Mouse (Mus musculus) left cerebral cortex, adult 18-20 months (tissue): ENCODE data around the gene Defb21. TPM values are rescaled to one million over a fixed set of nuclear protein-coding genes. Genes with fewer than 3 reads are reported as not detected.

Experiments
- DNase-seq, 2 experiments: peaks; one replicate each; pipeline ENCODE4 v3.0.0; 2021 to 2022; ENCODE audit warnings: low spot score in 2 of 2, mixed read lengths in 1 of 2
- long read RNA-seq, 2 experiments: library from polyadenylated mRNA; stranded (forward); transcript quantifications; one replicate each; pipeline ENCODE4 v2.0.0; 2021
- total RNA-seq, 2 experiments: library from RNA; stranded (reverse); gene quantifications; 2 replicates each; pipeline ENCODE4 v1.2.3; 2021

The Defb21 gene
- total RNA-seq = not detected
- long read RNA-seq, experiment 1 = 0 reads
- long read RNA-seq, experiment 2 = 0 reads

DNA sequence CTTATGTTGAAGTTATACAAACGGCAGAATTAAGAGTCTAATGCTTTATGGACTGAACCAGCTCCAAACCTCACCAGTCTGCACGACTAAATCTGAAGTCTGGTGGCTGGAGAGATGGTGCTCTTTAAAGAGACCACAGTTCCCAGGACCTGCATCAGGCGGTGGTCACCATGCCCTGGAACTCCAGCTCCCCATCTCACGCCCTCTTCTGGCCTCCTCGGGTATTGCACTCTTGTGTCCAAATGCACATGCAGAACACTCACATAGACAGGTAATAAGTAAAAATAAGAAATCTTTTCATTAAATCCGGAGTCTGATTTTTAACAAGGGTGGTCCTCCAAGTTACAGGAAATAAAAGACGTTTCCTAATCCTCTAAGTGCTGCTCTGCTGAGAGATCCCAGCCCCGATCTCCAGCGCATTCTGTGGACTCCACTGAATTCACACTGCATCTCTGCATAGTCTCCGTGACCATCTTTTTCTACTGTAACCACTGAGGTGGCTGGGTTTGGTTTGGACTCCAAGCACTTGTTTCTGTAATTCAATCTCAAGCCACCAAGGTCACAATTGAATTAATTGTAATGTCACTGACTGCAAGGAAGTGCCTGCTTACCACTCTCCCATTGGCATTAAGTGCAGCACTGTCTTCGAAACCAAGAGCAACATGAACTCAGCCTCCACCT, at the start of gene Defb21:
Defb21 (plus strand) TSS at position 631 of the 681 bp plus-strand sequence.
- DNase-seq = no peak

DNA sequence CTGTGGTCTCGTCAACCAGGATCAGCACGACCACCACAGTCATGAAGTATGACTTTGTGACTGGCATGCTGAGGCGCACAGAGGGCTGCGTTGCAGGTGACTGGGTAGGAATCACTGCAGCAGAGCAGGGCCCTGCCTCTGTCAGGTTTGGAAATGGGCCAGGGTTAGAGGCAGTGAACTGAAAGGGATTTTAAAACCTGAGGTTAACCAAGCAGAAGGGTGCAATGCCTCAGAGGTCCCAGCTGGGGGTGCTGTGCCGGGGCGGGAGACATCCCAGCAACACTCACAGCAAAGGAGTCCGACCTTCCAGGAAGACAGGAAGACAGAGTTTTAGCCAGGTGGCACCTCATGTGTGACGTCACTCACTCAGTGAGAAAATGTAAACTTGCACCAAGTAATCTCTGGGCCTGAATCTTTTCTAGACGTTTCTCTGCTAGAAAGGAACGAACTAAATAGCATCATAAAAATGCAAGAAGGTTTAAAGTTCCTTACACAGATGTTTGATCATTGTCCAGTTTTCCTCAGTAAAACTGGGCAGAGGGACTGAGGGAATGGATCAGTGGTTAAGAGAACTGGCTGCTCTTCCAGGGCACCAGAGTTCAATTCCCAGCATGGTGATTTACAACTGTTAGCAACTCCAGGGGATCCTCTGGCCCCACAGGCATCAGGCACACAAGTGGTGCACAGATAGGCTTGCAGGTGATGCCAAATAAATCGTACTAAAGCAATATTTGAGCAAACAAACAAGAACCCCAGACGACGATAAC, 32.4 kb upstream of the Defb21 start, which contains the start of gene Defb29:
Defb29 (minus strand) TSS at position 155 of the 767 bp plus-strand sequence.
- DNase-seq = no peak

DNA sequence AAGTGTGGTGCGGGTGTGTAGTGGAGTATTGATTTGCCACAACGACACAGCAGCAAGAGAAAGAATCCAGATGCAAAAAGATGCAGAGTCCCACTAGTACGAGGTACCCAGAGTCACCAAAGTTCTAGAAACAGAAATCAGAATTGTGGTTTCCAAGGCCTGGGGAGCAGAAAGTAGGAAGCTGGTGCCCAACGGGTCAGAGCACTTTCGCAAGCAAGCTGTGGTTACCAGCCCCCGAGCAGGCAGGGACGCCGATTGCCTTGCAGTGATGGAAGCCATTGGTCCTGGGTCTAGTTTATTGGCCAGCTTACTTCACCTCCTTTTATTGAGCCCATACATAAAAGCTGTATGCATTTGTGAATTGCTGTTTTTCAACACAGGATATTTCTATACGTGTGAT, 30.6 kb upstream of the Defb21 start:
- DNase-seq = no peak

DNA sequence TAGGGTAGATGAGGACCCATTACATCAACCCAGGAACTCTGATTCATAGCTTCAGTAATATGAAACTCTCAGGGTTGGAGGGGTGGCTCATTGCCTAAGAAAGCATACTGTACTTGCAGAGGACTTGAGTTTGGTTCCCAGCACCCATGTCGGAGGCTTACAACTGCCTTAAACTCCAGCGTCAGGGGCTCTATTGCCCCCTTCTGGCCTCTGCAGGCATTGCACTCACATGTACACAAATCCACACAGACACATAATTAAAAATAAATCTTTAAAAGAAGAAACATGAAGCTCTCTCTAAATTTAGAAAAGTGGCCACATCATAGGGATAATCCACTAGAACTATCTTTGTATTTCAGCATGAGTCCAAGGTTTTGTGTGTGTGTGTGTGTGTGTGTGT, 29.6 kb upstream of the Defb21 start:
- DNase-seq = no peak

DNA sequence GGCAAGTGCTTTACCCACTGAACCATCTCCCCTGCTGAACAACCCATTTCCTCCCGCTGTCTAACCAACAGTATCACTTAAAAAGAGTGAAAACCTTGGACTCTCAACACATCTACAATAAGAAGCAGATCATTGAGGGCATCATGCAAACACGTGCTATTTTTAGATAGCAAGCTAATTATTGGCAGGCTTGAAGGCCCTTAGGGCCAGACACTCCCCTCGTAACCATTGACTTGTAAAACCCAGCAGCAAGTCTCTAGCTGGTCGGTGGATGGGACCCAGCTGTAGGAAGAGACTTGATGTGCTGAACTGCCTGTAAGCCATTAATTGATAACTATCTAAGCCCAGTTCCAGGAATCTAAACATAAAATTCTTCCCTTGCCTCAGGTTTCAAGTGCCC, 29.1 kb upstream of the Defb21 start:
- no peak for DNase-seq

DNA sequence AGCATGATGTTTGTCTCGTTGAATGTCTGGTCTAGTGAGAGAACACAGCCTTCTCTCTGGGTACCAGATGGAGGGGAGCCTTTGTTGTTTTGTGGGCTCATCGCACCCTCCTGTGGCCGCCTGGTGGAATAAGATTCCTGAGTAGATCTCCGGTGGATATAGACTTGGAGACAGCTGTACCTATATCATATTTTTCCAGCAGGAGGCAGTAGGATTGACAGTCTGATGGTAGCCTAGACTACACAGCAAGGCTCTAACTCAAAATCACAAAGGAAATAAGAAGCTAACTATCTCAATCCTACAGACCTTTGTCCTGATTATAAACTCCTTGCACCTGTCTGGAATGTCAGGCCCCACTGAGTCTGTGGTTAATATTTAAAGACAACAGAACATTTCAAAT, 27.9 kb upstream of the Defb21 start:
- DNase-seq = peak; percentile 47 to 69

DNA sequence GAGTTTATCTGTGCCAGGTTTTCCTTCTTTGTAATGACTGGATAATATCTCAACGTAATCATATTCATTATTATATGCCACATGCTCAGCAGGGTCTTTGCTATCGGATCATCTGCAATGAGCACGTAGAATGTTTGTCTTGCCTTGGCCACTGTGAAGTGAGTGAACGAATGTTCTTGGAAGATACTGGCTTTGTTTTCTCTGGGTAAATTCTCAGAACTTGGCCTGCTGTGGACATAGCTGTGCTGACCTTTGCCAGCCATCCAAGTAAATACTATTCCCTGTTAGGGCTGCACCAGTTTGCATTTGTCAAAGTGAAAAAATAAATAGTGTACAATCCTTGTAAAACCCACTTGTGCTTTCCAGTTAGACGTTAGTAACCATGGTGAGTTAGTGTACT, 24.4 kb upstream of the Defb21 start:
- no peak for DNase-seq

DNA sequence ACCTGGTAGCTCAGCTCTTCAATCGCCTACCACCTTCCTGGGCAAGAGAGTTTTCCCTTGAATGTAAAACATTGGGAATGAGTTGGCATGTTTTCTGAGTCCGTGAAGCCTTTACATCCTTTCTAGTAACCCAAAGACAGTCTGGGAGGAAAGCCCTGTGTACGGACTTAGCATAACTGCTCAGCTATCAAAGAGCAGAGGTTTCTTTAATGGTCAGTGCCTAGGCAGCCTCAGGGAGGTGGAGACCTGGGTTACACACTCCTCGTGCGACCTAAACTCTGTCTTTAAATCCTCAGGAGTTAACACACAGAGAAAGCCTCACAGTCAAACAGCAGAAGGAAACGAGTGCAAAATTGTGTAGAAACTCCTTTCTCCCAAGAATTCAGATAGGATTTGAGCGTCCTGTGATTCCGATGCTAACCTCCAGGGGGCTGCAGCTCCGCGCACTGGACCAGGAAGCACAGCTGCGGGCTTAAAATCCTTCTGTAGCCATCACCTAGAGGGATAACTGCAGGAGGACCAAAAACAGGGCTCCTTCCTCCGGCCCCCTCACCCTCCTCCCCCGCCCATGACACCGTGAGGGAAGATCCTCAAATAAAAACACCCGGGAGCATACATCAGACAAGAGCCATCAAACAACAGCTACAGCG, 18.6 kb upstream of the Defb21 start:
- peak; percentile 75 to 78 for DNase-seq

DNA sequence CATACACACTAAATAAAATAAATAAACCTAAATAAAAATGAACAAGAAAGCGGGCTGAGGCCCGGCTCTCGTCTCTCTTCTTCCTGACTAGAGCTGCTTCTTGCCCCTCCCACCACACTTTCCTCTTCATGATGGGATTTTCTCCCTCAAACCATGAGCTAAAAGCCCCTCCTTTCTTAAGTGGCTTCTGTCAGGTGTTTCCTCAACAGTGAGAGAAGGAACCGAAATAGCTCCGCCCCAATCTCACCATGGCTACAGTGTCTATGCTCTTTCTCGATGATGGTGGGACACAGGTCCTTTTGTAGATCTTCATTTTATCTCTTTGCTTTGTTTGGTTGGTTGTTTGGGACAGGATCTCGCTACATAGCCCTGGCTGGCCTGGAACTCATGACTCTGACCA, 15.9 kb upstream of the Defb21 start:
- no peak for DNase-seq

DNA sequence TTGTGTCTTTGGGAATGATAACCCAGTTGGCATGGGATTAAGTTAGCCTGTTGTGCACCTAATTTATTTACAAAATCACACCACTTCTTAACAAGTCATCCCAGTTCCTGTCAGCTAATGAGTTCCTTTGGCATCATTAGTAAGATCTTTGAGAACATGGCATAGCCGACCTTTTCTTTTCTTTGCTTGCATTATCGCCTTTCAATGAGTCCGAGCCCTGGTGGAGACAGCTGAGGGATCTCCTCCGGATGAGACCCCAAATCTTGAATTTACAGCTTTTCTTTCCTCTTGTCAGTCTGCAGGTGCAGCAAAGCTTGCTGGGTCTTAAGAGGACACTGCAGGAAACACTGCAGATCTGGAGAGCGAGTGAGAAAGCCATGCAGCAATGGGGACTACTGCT, 3.5 kb upstream of the Defb21 start, which contains the start of gene Gm17416:
Gm17416 (plus strand) TSS at position 301 of the 400 bp plus-strand sequence.
- no peak for DNase-seq

DNA sequence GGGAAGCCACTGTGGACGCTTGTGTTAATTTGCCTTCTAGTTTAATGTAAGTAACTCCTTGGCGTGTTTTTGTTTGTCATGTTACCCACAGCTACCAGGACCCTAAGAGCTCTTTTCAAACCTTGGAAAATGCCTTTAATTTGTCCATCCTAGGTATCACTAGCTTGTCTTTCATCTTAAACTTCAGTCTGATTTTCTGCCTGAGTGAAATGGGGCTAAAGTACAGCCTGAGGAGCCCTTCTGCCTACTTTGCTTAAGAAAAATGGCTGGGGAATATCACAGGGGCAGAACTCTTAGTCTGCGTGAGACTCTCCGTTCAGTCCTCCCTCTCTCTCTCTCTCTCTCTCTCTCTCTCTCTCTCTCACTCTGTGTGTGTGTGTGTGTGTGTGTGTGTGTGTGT, 2.7 kb upstream of the Defb21 start:
- DNase-seq = no peak

DNA sequence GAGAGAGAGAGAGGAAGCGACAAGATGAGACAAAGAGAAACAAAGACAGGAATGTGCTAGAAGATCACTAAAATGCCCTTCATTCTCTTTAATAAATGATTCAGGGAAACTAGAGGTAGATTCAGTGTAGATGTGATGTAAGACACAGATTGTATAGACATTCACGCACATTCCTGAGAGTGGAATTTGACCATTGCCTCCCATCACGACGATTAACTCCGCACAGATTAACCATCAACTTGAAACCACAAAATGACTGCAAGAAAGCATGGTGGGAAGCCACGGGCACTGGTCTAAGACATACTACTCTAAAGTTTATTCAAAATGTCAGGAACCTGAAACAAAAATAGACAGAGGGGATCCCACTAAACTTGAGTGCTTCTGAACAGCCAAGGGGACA, 2.2 kb upstream of the Defb21 start:
- no peak for DNase-seq

DNA sequence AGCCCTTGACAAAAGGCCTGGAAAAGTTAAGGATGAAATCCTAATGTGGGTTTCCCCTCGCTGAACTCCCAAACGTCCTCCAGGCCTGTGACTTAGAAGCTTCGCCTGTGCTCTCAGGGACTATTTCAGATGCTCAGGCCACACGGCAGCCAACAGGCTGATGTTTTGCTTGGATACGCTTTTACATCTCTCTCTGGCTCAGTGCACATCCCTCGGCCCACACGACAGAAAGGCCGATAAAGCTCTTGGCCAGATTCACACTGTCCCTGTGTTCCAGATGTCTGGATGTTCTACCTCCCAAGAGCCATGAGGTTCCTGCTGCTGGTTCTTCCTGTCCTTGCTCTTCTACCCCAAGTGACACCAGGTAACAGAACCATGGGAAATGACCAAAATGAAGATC, 940 bp downstream of the Defb21 start:
- DNase-seq = no peak

DNA sequence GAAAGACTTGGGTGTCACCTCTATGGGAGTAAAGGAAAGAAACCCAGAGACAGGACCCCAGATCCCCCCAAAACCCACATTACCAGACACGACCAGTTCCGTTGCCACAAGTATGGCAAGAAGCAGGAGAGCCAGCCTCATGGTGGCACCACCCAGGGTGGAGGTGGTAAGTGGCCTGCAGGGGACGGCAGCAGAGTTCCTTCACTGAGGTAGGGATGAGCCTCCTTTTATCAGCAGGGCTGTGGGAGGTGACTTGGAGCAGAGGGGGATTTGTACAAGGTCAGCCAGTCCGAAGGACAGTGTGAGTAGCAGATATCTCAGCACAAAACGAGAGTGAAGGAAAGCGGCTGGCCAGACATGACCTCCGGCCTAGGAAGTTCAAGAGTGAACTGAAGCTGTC, 7.6 kb downstream of the Defb21 start, which contains the start of gene Defb19:
Defb19 (minus strand) TSS at position 206 of the 400 bp plus-strand sequence.
- DNase-seq = no peak

DNA sequence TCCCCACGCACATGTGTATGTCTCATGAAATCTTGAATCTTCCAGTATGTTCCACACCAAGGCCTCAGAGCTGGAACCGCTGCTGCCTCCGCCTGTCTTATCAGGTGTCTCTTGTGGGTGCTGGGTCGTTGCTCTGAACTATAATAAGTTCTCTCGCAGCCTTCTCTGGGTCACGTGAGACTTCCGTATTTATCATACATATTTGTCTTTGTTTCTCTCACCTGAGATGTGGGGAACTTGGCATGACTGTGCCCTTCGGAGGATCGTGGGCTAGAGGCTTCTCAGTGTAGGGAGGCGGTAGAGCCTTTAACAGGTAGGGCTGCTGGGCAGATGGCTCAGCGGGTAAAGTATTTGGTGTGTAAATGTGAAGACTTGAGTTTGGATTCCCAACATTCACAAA, 8.1 kb downstream of the Defb21 start:
- DNase-seq = no peak

DNA sequence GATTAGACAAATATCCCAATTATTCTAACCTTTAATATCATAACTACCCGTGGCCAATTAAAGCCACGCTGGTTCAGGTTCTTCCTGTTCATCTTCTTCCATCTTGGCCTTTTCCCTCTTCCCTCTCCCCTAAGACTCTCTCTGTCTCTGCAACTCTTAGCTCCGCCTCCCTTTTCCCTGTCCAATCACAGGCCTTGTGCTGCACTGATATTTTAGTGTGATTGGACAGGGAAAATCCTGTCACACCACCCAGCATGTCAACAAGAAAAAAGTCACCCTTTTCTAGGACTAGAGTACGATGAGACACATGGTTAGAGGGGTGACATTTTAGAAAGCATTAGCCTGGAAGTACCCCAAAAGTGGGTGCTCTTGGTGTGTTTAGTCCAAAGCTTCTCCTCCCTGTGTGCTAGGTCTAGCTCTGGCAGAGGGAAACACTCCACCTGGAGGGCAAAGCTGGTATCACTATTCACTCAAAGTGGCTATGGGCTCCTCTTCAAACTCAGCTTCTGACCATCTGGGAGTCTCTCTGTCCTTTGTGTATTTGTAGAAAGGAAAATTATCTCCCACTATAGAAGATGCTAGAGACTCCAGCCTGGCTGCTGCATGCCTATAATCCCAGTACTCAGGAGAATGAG, 14.5 kb downstream of the Defb21 start:
- no peak for DNase-seq

DNA sequence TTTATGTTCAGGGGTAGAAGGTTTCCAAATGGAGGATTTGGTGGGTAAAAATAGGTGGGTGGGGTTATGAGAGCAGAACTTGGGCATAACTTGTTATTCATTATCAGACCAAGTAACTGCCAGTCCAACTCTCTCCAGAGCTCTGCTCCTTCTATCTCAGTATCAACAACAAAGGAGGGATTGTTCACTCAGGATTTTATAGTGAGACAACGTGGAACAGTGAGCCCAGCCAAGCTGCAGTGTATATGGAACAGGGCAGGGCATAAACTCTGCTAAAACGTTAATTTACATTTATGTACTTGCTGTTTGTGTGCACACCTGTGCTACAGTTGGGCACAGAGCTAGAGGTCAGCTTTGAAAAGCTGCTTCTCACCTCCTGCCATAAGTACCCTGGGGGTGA, 15.9 kb downstream of the Defb21 start:
- no peak for DNase-seq

DNA sequence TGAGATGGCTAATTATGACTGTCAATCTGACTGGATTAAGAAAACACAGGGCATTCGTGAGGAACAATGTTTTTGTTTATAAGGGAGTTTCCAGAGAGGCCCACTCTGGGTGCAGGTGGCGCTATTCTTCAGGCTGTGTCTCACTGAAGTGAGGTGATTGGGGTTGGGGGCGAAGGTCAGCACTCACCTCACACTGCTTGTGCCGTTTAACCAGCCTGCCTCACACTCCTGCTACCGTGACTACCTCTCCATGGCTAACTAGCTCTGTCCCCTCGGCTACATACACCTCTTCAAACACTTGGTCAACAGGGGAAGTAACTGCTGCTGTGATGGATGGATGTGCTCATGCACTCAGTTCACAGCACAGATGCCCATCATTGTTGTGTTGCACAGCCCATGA, 16.5 kb downstream of the Defb21 start:
- no peak for DNase-seq

DNA sequence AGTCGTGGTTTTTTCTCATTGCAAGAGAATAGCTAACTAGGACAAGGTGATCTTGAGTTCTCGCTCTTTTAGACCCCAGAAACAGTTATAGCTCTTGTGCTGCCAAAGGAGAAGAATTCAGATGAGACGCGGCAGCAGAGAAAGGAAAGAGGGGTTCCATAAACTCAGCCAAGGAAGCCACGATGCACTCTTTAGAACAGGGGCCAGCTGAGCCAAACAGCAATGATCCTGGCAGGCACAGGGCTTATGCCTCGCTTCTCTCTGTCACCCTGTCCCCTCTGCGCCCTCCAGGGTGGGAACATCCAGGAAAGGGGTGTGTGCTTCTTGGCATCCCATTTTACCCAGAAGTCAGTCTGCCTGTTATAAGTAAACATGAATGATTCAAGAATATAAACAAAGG, 26.8 kb downstream of the Defb21 start, which contains the start of gene Defb45:
Defb45 (minus strand) TSS at position 101 of the 400 bp plus-strand sequence.
- DNase-seq = no peak

DNA sequence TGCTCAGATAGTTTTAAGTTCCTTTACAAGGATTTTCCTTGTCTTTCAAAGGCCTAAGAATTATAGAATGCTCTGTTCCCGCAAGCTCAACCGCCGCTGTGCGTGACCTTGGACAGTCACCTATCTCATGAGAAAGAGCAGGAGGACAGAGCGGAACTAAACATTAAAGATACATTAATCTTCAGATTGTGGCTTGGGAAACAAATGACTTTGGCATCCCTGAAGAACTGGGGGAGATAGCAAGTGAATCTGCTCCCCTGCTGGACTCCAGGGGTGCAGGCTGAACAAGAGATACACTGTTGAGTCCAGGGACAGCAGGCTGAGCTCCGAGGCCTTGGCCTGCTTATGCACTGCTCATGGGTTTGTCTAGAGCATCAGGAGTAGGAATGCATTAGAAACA, 27.5 kb downstream of the Defb21 start:
- DNase-seq = no peak

DNA sequence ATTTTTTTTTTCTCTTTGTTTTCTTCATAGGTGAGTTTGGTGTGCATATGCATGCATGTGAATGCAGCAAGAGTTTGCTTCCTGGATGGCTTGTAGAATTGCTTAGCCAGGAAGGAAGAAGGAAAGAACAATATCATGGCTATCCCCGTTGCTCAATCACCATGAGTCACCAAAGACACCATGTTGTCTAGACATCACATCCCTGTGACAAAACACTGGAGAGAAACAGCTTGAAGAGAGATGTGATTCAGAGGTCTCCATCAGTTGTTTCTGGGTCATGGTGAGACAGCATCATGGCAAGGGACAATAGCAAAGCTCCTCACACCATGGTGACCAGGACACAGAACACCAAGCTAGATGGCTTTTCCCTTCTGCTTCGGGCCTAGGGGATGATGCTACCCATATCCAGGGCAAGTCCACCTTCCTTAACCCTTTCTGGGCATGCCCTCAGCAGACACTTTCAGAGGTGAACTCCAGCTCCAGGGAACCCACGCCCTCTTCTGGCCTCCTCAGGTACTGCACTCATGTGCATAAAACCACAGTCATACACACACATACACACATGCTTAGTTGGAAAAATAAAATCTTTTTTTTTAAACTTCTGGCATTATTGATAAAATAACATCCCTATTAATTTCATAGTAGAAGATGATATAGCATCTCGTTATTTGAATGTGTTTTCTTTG, 28.9 kb downstream of the Defb21 start:
- no peak for DNase-seq
